Comparison of ENCODE assay signal across 9 mouse cellular contexts in the genomic region with DNA sequence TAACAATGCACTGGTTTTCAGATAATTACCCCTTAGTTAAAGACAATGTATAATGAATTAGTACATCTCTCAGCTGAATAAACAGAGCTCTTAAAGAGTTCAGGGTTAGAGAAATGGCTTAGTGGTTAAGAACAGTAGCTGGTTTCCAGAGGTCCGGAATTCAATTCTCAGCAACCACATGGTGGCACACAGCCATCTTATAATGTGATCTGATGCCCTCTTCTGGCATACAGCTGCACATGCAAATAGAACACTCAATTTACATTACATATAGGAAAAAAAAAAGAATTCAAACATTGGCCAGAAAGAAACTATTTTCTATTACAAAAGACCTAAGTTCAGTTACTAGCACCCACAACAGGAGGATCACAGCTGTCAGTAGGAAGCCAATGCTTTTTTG. TPM values are rescaled to one million over a fixed set of nuclear protein-coding genes. Genes with fewer than 3 reads are reported as not detected.
DNase-seq lines count a peak whose midpoint lies in the region.
"Had no signal": no experiment of that assay in that cellular context is flagged by ENCODE, and none has a peak within 500 bp of the region (broad histone marks: within the 10 kb centered on the region; RNA-seq: fewer than 3 reads in every experiment).

No protein-coding gene starts in this region.

- intact Hi-C loops in left cerebral cortex, postnatal 4 days (cut with DNase I): no loop called here

- DNase-seq in kidney, adult 9 months: peak; percentile 19
- no peak for DNase-seq in kidney, postnatal 10 days
- peak; percentile 8 for DNase-seq in thymus, postnatal 0 days (ENCODE audit: low spot score)
- DNase-seq in thymus, postnatal 4 days: no peak
- DNase-seq in brain, adult 2 months (ENCODE audit: low read depth, low spot score): peak; percentile 59
- DNase-seq in c-Kit-positive CD71-positive TER-119-positive erythroid progenitor cells, embryonic 14.5 days (ENCODE audit: low spot score): no peak
- no peak for DNase-seq in left cerebral cortex, postnatal 4 days
- DNase-seq: cerebellum, postnatal 25 days; lung, postnatal 4 days had no signal

RNA-seq across cellular contexts. Expression of gene Cbx1, which starts 7.7 kb away (rescaled TPM):
- polyA plus RNA-seq in thymus, postnatal 0 days (2015; fragmentation: Nextera tagmentation; extraction: Ambion mirVana): 129 and 132 TPM in 2 replicates
- total RNA-seq in left cerebral cortex, postnatal 4 days (2021): 10 to 100 TPM; 79.3 to 79.5 TPM

RNA-seq across cellular contexts. Expression of gene Snx11, which starts 19.2 kb away (rescaled TPM):
- 16.0 and 18.6 TPM in 2 replicates for polyA plus RNA-seq in thymus, postnatal 0 days (2015; fragmentation: Nextera tagmentation; extraction: Ambion mirVana)
- 10 to 100 TPM; 46.3 to 50.4 TPM for total RNA-seq in left cerebral cortex, postnatal 4 days (2021)

RNA-seq across cellular contexts. Expression of gene Nfe2l1, which starts 33.2 kb away (rescaled TPM):
- polyA plus RNA-seq in thymus, postnatal 0 days (2015; fragmentation: Nextera tagmentation; extraction: Ambion mirVana): 34.9 and 40.6 TPM in 2 replicates
- 100 to 1,000 TPM; 108 to 115 TPM for total RNA-seq in left cerebral cortex, postnatal 4 days (2021)

RNA-seq across cellular contexts. Expression of gene Copz2, which starts 53.1 kb away (rescaled TPM):
- 55.8 and 60.7 TPM in 2 replicates for polyA plus RNA-seq in thymus, postnatal 0 days (2015; fragmentation: Nextera tagmentation; extraction: Ambion mirVana)
- 1 to 10 TPM; 4.1 to 5.9 TPM for total RNA-seq in left cerebral cortex, postnatal 4 days (2021)

Comparison
In these comparisons a context has a peak if more than half of its experiments do, and no peak if none do; other contexts are left out.
1. DNase-seq: peak in kidney, adult 9 months (single experiment), thymus, postnatal 0 days (single experiment) and brain, adult 2 months (single experiment); none in kidney, postnatal 10 days (single experiment), thymus, postnatal 4 days (single experiment), c-Kit-positive CD71-positive TER-119-positive erythroid progenitor cells, embryonic 14.5 days (single experiment) and left cerebral cortex, postnatal 4 days (single experiment).